Comparison of ENCODE assay signal across 35 mouse cellular contexts in the genomic region with DNA sequence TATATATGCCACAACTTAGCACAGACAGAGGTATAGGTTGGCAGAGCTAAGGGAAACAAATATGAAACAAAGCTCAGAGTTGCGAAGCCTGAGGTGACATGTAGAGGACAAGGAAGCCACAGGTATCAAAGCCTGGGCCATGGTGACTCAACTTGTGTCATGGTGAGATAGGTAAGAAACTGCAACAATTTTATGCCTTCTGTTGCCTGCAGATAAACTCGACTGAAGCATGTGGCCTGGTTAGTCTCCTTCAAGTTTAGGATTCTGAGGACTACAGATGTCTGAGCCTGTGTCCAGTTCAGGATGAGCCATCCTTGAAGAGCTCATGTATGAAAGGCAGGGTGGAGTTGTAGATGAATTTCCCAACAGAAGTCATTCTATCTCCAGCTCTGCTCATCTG. TPM values are rescaled to one million over a fixed set of nuclear protein-coding genes. Genes with fewer than 3 reads are reported as not detected.
"Had no signal": no experiment of that assay in that cellular context is flagged by ENCODE, and none has a peak within 500 bp of the region (broad histone marks: within the 10 kb centered on the region; RNA-seq: fewer than 3 reads in every experiment).

No protein-coding gene starts in this region.

- H3K4me3 ChIP-seq: embryonic facial prominence, embryonic 10.5 days; embryonic facial prominence, embryonic 12.5 days; embryonic facial prominence, embryonic 13.5 days; embryonic facial prominence, embryonic 15.5 days; erythroblast, embryonic 14.5 days; forebrain, embryonic 10.5 days; forebrain, embryonic 12.5 days; forebrain, embryonic 13.5 days; forebrain, embryonic 15.5 days; gastrocnemius, adult 2 months; heart, adult 2 months had no signal

- H3K9ac ChIP-seq: embryonic facial prominence, embryonic 12.5 days; embryonic facial prominence, embryonic 13.5 days; embryonic facial prominence, embryonic 15.5 days; forebrain, embryonic 12.5 days; forebrain, embryonic 13.5 days; forebrain, embryonic 15.5 days; forebrain, postnatal 0 days had no signal

- H3K27me3 ChIP-seq: embryonic facial prominence, embryonic 12.5 days; embryonic facial prominence, embryonic 13.5 days; embryonic facial prominence, embryonic 15.5 days; forebrain, embryonic 12.5 days; forebrain, embryonic 13.5 days; forebrain, embryonic 15.5 days had no signal

- H3K4me2 ChIP-seq: embryonic facial prominence, embryonic 12.5 days; embryonic facial prominence, embryonic 13.5 days; embryonic facial prominence, embryonic 15.5 days; forebrain, embryonic 12.5 days; forebrain, embryonic 13.5 days; forebrain, embryonic 15.5 days had no signal

- DNase-seq: cerebellum, adult 8-10 months; cerebellum, adult 9-10 months; cerebellum, adult 9-11 months; cerebellum, postnatal 10 days; cerebellum, postnatal 14 days; cerebellum, postnatal 25 days; cerebellum, postnatal 36 days; embryo, embryonic 11 days; forebrain, postnatal 0 days; gastrocnemius, adult 2 months; gastrocnemius, postnatal 10 days; gastrocnemius, postnatal 14 days; gastrocnemius, postnatal 25 days; gastrocnemius, postnatal 36 days; heart, adult 18-20 months; heart, adult 2 months had no signal

- H3K9me3 ChIP-seq: embryonic facial prominence, embryonic 10.5 days; embryonic facial prominence, embryonic 12.5 days; embryonic facial prominence, embryonic 13.5 days; embryonic facial prominence, embryonic 15.5 days; forebrain, embryonic 10.5 days; forebrain, embryonic 12.5 days; forebrain, embryonic 13.5 days; forebrain, embryonic 15.5 days had no signal

- H3K27ac ChIP-seq: embryonic facial prominence, embryonic 10.5 days; embryonic facial prominence, embryonic 12.5 days; embryonic facial prominence, embryonic 13.5 days; embryonic facial prominence, embryonic 15.5 days; forebrain, embryonic 10.5 days; forebrain, embryonic 12.5 days; forebrain, embryonic 13.5 days; forebrain, embryonic 15.5 days; gastrocnemius, adult 2 months; heart, adult 2 months had no signal

- ATAC-seq: forebrain, embryonic 13.5 days; forebrain, embryonic 14.5 days; forebrain, embryonic 15.5 days; forebrain, embryonic 16.5 days; forebrain, postnatal 0 days had no signal

- H3K36me3 ChIP-seq: embryonic facial prominence, embryonic 10.5 days; embryonic facial prominence, embryonic 12.5 days; embryonic facial prominence, embryonic 13.5 days; embryonic facial prominence, embryonic 15.5 days; forebrain, embryonic 10.5 days; forebrain, embryonic 12.5 days; forebrain, embryonic 15.5 days had no signal

- H3K4me1 ChIP-seq: embryonic facial prominence, embryonic 10.5 days; embryonic facial prominence, embryonic 12.5 days; embryonic facial prominence, embryonic 13.5 days; embryonic facial prominence, embryonic 15.5 days; forebrain, embryonic 10.5 days; forebrain, embryonic 12.5 days; forebrain, embryonic 13.5 days; forebrain, embryonic 15.5 days had no signal

RNA-seq across cellular contexts. Expression of gene Pilrb2, which starts 3.4 kb away (rescaled TPM):
- total RNA-seq: forebrain, postnatal 0 days; gastrocnemius, adult 18-20 months; gastrocnemius, adult 8-10 months had no signal
- polyA plus RNA-seq: embryonic facial prominence, embryonic 10.5 days; embryonic facial prominence, embryonic 11.5 days; embryonic facial prominence, embryonic 13.5 days; erythroblast, embryonic 14.5 days; forebrain, embryonic 10.5 days; forebrain, embryonic 11.5 days; forebrain, embryonic 12.5 days; forebrain, embryonic 13.5 days; forebrain, embryonic 14.5 days; forebrain, embryonic 15.5 days; forebrain, embryonic 16.5 days; forebrain, postnatal 0 days had no signal

RNA-seq across cellular contexts. Expression of gene Pilrb1, which starts 17.1 kb away (rescaled TPM):
- total RNA-seq: forebrain, postnatal 0 days; gastrocnemius, postnatal 14 days; gastrocnemius, postnatal 36 days had no signal
- polyA plus RNA-seq: cortical plate, adult 2 months; embryonic facial prominence, embryonic 11.5 days; embryonic facial prominence, embryonic 13.5 days; erythroblast, embryonic 14.5 days; forebrain, embryonic 10.5 days; forebrain, embryonic 11.5 days; forebrain, embryonic 12.5 days; forebrain, embryonic 13.5 days; forebrain, embryonic 14.5 days; forebrain, embryonic 15.5 days; forebrain, embryonic 16.5 days; forebrain, postnatal 0 days had no signal

RNA-seq across cellular contexts. Expression of gene Pilra, which starts 39.0 kb away (rescaled TPM):
- polyA plus RNA-seq: erythroblast, embryonic 14.5 days; forebrain, embryonic 16.5 days had no signal

RNA-seq across cellular contexts. Expression of gene Cyp3a13, which starts 46.4 kb away (rescaled TPM):
- total RNA-seq: common myeloid progenitor, adult 5-6 weeks; forebrain, postnatal 0 days; gastrocnemius, adult 2 months; gastrocnemius, postnatal 10 days; gastrocnemius, postnatal 14 days; granulocyte monocyte progenitor cell, adult 5-6 weeks had no signal
- polyA plus RNA-seq: embryonic facial prominence, embryonic 10.5 days; embryonic facial prominence, embryonic 11.5 days; embryonic facial prominence, embryonic 12.5 days; embryonic facial prominence, embryonic 13.5 days; embryonic facial prominence, embryonic 14.5 days; erythroblast, embryonic 14.5 days; forebrain, embryonic 10.5 days; forebrain, embryonic 11.5 days; forebrain, embryonic 12.5 days; forebrain, embryonic 13.5 days; forebrain, embryonic 14.5 days; forebrain, embryonic 15.5 days; forebrain, embryonic 16.5 days; forebrain, postnatal 0 days had no signal
